Mouse (Mus musculus) 3134 (cell line): ENCODE data around the gene Hoxd10.

Experiments
- DNase-seq: peaks from one replicate; pipeline ENCODE4 v3.0.0-alpha.2; 2011; ENCODE audit warnings: low spot score; ENCODE audit not compliant: insufficient read length; ENCODE audit errors: extremely low read depth

The Hoxd10 gene

DNA sequence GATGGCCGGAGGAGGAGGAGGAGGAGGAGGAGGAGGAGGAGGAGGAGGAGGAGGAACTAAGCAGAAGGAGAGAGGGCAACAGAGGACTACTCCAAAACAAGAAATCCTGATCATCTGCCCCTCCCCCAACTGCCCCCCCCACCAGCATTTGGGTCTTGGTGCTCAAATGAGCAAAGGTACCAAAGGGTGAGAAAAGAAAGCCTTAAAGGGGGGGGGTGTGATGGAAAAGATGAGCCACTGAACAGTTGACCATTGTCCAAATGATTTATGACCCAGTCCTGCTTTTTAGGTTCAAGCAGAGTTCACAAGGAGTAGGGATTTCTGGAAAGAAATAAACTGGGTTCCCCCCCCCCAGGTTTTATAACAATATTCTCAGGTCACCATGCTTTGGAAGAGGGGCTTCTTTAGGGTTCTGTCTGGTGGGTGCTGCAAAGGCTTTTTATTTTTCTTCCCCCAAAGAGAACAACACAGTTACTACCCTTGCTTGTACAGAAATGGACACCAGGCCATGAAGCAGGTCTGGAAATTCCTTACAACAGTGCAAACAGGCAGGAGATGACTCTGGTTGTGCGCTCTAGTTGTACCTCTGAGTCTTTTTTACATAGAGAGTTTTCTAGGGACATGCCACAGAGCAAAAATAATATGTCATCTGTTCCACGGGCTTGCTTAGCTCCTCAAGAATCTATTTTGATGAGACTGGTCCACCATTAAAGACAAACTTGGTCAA lies 49.7 kb downstream of the Hoxd10 start:
- no peak for DNase-seq

DNA sequence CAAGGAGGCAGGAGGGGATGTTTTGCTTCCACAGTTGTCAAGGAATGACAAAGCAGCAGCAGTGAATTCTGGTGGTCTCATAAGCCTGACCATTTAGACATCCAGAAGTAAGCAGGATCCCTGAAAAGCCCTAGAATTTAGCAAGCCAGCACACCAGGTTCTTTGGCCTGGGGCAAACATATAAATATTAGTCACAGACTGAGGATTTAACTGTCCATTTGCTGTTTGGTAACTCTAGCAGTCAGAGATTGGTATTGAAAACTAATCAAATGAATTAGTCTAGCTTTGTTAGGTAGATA lies 50.2 kb downstream of the Hoxd10 start:
- DNase-seq = no peak
